Mouse (Mus musculus): ENCODE measurements around the gene Hnrnpul1.

Hnrnpul1 gene

GRCm38 (mm10) chr7:25699851-25700250 lies 54.7 kb downstream of the Hnrnpul1 start:
- in situ Hi-C loops (cut with MboI; ENCODE audit: low sequenced_read_pairs): no loop called here

- in situ Hi-C loops (cut with MboI; ENCODE audit: low sequenced_read_pairs): no loop called here
Observed at GRCm38 (mm10) chr7:25694104-25694503, 60.5 kb downstream of the Hnrnpul1 start.

- in situ Hi-C loops (cut with MboI; ENCODE audit: low sequenced_read_pairs): no loop called here
Observed at GRCm38 (mm10) chr7:25690051-25690450, 64.5 kb downstream of the Hnrnpul1 start.

GRCm38 (mm10) chr7:25689603-25690021 lies 64.9 kb downstream of the Hnrnpul1 start:
- in situ Hi-C loops (cut with MboI; ENCODE audit: low sequenced_read_pairs): no loop called here

- in situ Hi-C loops (cut with MboI; ENCODE audit: low sequenced_read_pairs): no loop called here
Observed at GRCm38 (mm10) chr7:25688810-25689586, 65.6 kb downstream of the Hnrnpul1 start.

- in situ Hi-C loops (cut with MboI; ENCODE audit: low sequenced_read_pairs): no loop called here
Observed at GRCm38 (mm10) chr7:25687811-25688401, 66.7 kb downstream of the Hnrnpul1 start.

GRCm38 (mm10) chr7:25686680-25687531 lies 67.7 kb downstream of the Hnrnpul1 start, which contains the start of gene Tgfb1:
Gene Tgfb1, plus strand, starts transcription at chr7:25687002.
- in situ Hi-C loops (cut with MboI; ENCODE audit: low sequenced_read_pairs): no loop called here

GRCm38 (mm10) chr7:25685926-25686470 lies 68.6 kb downstream of the Hnrnpul1 start:
- in situ Hi-C loops (cut with MboI; ENCODE audit: low sequenced_read_pairs): no loop called here

GRCm38 (mm10) chr7:25684659-25685058 lies 69.9 kb downstream of the Hnrnpul1 start:
- in situ Hi-C loops (cut with MboI; ENCODE audit: low sequenced_read_pairs): no loop called here

GRCm38 (mm10) chr7:25683474-25684180 lies 70.9 kb downstream of the Hnrnpul1 start:
- in situ Hi-C loops (cut with MboI; ENCODE audit: low sequenced_read_pairs): no loop called here

- in situ Hi-C loops (cut with MboI; ENCODE audit: low sequenced_read_pairs): no loop called here
Observed at GRCm38 (mm10) chr7:25681341-25682231, 73.0 kb downstream of the Hnrnpul1 start.

- in situ Hi-C loops (cut with MboI; ENCODE audit: low sequenced_read_pairs): no loop called here
Observed at GRCm38 (mm10) chr7:25680514-25681258, 73.9 kb downstream of the Hnrnpul1 start, which contains the start of gene B9d2. Gene B9d2, plus strand, starts transcription at chr7:25680780.

GRCm38 (mm10) chr7:25679971-25680370 lies 74.6 kb downstream of the Hnrnpul1 start:
- in situ Hi-C loops (cut with MboI; ENCODE audit: low sequenced_read_pairs): no loop called here

GRCm38 (mm10) chr7:25677013-25677412 lies 77.5 kb downstream of the Hnrnpul1 start:
- in situ Hi-C loops (cut with MboI; ENCODE audit: low sequenced_read_pairs): no loop called here

GRCm38 (mm10) chr7:25676085-25676781 lies 78.3 kb downstream of the Hnrnpul1 start:
- in situ Hi-C loops (cut with MboI; ENCODE audit: low sequenced_read_pairs): no loop called here

GRCm38 (mm10) chr7:25675405-25675804 lies 79.2 kb downstream of the Hnrnpul1 start:
- in situ Hi-C loops (cut with MboI; ENCODE audit: low sequenced_read_pairs): no loop called here

GRCm38 (mm10) chr7:25674719-25675300 lies 79.7 kb downstream of the Hnrnpul1 start, which contains the start of gene Tmem91:
Gene Tmem91, minus strand, starts transcription at chr7:25675166.
- in situ Hi-C loops (cut with MboI; ENCODE audit: low sequenced_read_pairs): no loop called here

GRCm38 (mm10) chr7:25674297-25674696 lies 80.3 kb downstream of the Hnrnpul1 start:
- in situ Hi-C loops (cut with MboI; ENCODE audit: low sequenced_read_pairs): no loop called here
